In genomic region chr2:79608301-79609074, GRCm38 (mm10) we compare ENCODE assay signal across 25 mouse cellular contexts. TPM values are rescaled to one million over a fixed set of nuclear protein-coding genes. Genes with fewer than 3 reads are reported as not detected.
DNase-seq lines count a peak whose midpoint lies in the region; ATAC-seq and TF ChIP-seq lines count a peak whose summit lies in the region.
"Had no signal": no experiment of that assay in that cellular context is flagged by ENCODE, and none has a peak within 500 bp of the region (broad histone marks: within the 10 kb centered on the region; RNA-seq: fewer than 3 reads in every experiment).

No protein-coding gene starts in this region.

- DNase-seq in lung, postnatal 36 days = peak; percentile 18
- no peak for DNase-seq in lung, postnatal 14 days
- no peak for DNase-seq in thymus, adult 2 months
- no peak for DNase-seq in gastrocnemius, postnatal 14 days
- DNase-seq in midbrain, embryonic 11.5 days (ENCODE audit: low spot score, missing footprints) = no peak
- DNase-seq: adrenal gland, postnatal 10 days; cerebellum, adult 11-12 months; cerebellum, adult 9-10 months; cerebellum, postnatal 14 days; gastrocnemius, postnatal 10 days; heart, adult 11 months; heart, postnatal 10 days; heart, postnatal 36 days had no signal

- no peaks in the 10 kb centered on the region for H3K27me3 ChIP-seq in intestine, embryonic 15.5 days (replicated peaks)
- H3K27me3 ChIP-seq in intestine, postnatal 0 days (replicated peaks; ENCODE audit: control insufficient read depth, insufficient read depth, low read length) = no peaks in the 10 kb centered on the region
- H3K27me3 ChIP-seq in stomach, embryonic 15.5 days (replicated peaks) = no peaks in the 10 kb centered on the region
- no peaks in the 10 kb centered on the region for H3K27me3 ChIP-seq in thymus, adult 2 months (ENCODE audit: control insufficient read depth, insufficient read depth, low read length)
- H3K27me3 ChIP-seq in midbrain, embryonic 11.5 days (ENCODE audit: control insufficient read depth, insufficient read depth, low read length) = no peaks in the 10 kb centered on the region
- H3K27me3 ChIP-seq: forebrain, embryonic 13.5 days; heart, embryonic 12.5 days; heart, embryonic 15.5 days; hindbrain, embryonic 13.5 days had no signal

- WGBS in intestine, embryonic 15.5 days = 78% methylated on average over 8 of the region's 8 CpGs
- WGBS in intestine, postnatal 0 days = 63% methylated on average over 8 of the region's 8 CpGs
- 63% methylated on average over 8 of the region's 8 CpGs for WGBS in stomach, embryonic 15.5 days
- 93% methylated on average over 8 of the region's 8 CpGs for WGBS in thymus, adult 2 months
- WGBS in midbrain, embryonic 11.5 days = 85% methylated on average over 8 of the region's 8 CpGs

- no peak for TF ChIP-seq POLR2A in thymus, adult 2 months (IDR thresholded peaks at IDR 0.05; ENCODE audit: control insufficient read depth, extremely low read depth, insufficient read depth, low read length, poor library complexity)

- H3K4me2 ChIP-seq in intestine, embryonic 15.5 days (replicated peaks) = no peak overlapping the region
- no peak overlapping the region for H3K4me2 ChIP-seq in intestine, postnatal 0 days (replicated peaks; ENCODE audit: low read depth)
- no peak overlapping the region for H3K4me2 ChIP-seq in stomach, embryonic 15.5 days
- H3K4me2 ChIP-seq in midbrain, embryonic 11.5 days = no peak overlapping the region
- H3K4me2 ChIP-seq: forebrain, embryonic 13.5 days; heart, embryonic 12.5 days; heart, embryonic 15.5 days; hindbrain, embryonic 13.5 days had no signal

- TF ChIP-seq CTCF in intestine, postnatal 0 days (IDR thresholded peaks at IDR 0.05; ENCODE audit: low read depth) = no peak
- no peak for TF ChIP-seq CTCF in thymus, adult 2 months (IDR thresholded peaks at IDR 0.05; ENCODE audit: borderline replicate concordance, control insufficient read depth, extremely low read depth, insufficient read depth, low read length, poor library complexity)

- H3K36me3 ChIP-seq in intestine, embryonic 15.5 days = no peaks in the 10 kb centered on the region
- no peaks in the 10 kb centered on the region for H3K36me3 ChIP-seq in intestine, postnatal 0 days (ENCODE audit: control insufficient read depth, insufficient read depth)
- H3K36me3 ChIP-seq in stomach, embryonic 15.5 days = no peaks in the 10 kb centered on the region
- H3K36me3 ChIP-seq in thymus, adult 2 months (ENCODE audit: control insufficient read depth, insufficient read depth, low read length) = no peaks in the 10 kb centered on the region
- no peaks in the 10 kb centered on the region for H3K36me3 ChIP-seq in midbrain, embryonic 11.5 days (ENCODE audit: control insufficient read depth, insufficient read depth, low read length)
- H3K36me3 ChIP-seq: forebrain, embryonic 10.5 days; heart, embryonic 12.5 days; heart, embryonic 15.5 days; hindbrain, embryonic 10.5 days; hindbrain, embryonic 13.5 days had no signal

- no peak overlapping the region for H3K9ac ChIP-seq in intestine, embryonic 15.5 days
- H3K9ac ChIP-seq in intestine, postnatal 0 days (ENCODE audit: low read depth, low read length) = no peak overlapping the region
- H3K9ac ChIP-seq in stomach, embryonic 15.5 days = no peak overlapping the region
- no peak overlapping the region for H3K9ac ChIP-seq in midbrain, embryonic 11.5 days (ENCODE audit: low read length)
- H3K9ac ChIP-seq: forebrain, embryonic 13.5 days; heart, embryonic 12.5 days; heart, embryonic 15.5 days; hindbrain, embryonic 13.5 days had no signal

- H3K9me3 ChIP-seq in intestine, embryonic 15.5 days = no peaks in the 10 kb centered on the region
- H3K9me3 ChIP-seq in intestine, postnatal 0 days (ENCODE audit: control insufficient read depth) = no peaks in the 10 kb centered on the region
- H3K9me3 ChIP-seq in stomach, embryonic 15.5 days = no peaks in the 10 kb centered on the region
- H3K9me3 ChIP-seq in midbrain, embryonic 11.5 days (ENCODE audit: control insufficient read depth, low read length) = no peaks in the 10 kb centered on the region
- H3K9me3 ChIP-seq: forebrain, embryonic 10.5 days; forebrain, embryonic 13.5 days; heart, embryonic 12.5 days; heart, embryonic 15.5 days; hindbrain, embryonic 10.5 days; hindbrain, embryonic 13.5 days had no signal

- H3K4me1 ChIP-seq in intestine, embryonic 15.5 days (replicated peaks) = no peaks in the 10 kb centered on the region
- no peaks in the 10 kb centered on the region for H3K4me1 ChIP-seq in intestine, postnatal 0 days (replicated peaks; ENCODE audit: control insufficient read depth, insufficient read depth, low read length)
- no peaks in the 10 kb centered on the region for H3K4me1 ChIP-seq in stomach, embryonic 15.5 days
- no peaks in the 10 kb centered on the region for H3K4me1 ChIP-seq in thymus, adult 2 months (replicated peaks; ENCODE audit: control insufficient read depth, insufficient read depth, low read length)
- no peaks in the 10 kb centered on the region for H3K4me1 ChIP-seq in midbrain, embryonic 11.5 days (ENCODE audit: control insufficient read depth, insufficient read depth, low read length)
- H3K4me1 ChIP-seq: forebrain, embryonic 10.5 days; forebrain, embryonic 13.5 days; hindbrain, embryonic 10.5 days; hindbrain, embryonic 13.5 days had no signal

- ATAC-seq in intestine, embryonic 15.5 days = 0 out of 2 replicates have a peak, but pooled peaks have one; percentile 23
- ATAC-seq in intestine, postnatal 0 days = no peak
- peak; percentile 45; the same call in 1 of the 2 replicates for ATAC-seq in stomach, embryonic 15.5 days (ENCODE audit: insufficient read depth, low FRiP score, low read depth)
- no peak for ATAC-seq in midbrain, embryonic 11.5 days (ENCODE audit: low FRiP score)
- ATAC-seq: activated CD4-positive, CD25-positive, alpha-beta regulatory T cell, adult 4 months; forebrain, embryonic 13.5 days; forebrain, embryonic 16.5 days; hindbrain, embryonic 16.5 days had no signal

- no peak overlapping the region for H3K4me3 ChIP-seq in intestine, embryonic 15.5 days (replicated peaks)
- no peak overlapping the region for H3K4me3 ChIP-seq in intestine, postnatal 0 days (ENCODE audit: low read depth, low read length)
- no peak overlapping the region for H3K4me3 ChIP-seq in stomach, embryonic 15.5 days (replicated peaks)
- H3K4me3 ChIP-seq in thymus, adult 2 months (ENCODE audit: control insufficient read depth, insufficient read depth, low read length) = no peak overlapping the region
- no peak overlapping the region for H3K4me3 ChIP-seq in midbrain, embryonic 11.5 days (ENCODE audit: low read depth, low read length)
- H3K4me3 ChIP-seq: forebrain, embryonic 10.5 days; forebrain, embryonic 13.5 days; heart, embryonic 12.5 days; heart, embryonic 15.5 days; hindbrain, embryonic 10.5 days; hindbrain, embryonic 13.5 days had no signal

- intact Hi-C loops in gastrocnemius, postnatal 14 days (cut with DNase I; ENCODE audit: low total_unique reads) = no loop called here

- H3K27ac ChIP-seq in intestine, embryonic 15.5 days = no peak overlapping the region
- H3K27ac ChIP-seq in intestine, postnatal 0 days (ENCODE audit: low read depth, low read length) = no peak overlapping the region
- H3K27ac ChIP-seq in stomach, embryonic 15.5 days = peak overlapping the region; percentile 44
- no peak overlapping the region for H3K27ac ChIP-seq in thymus, adult 2 months (ENCODE audit: control insufficient read depth, insufficient read depth, low read length)
- H3K27ac ChIP-seq in midbrain, embryonic 11.5 days (ENCODE audit: low read depth, low read length) = no peak overlapping the region
- H3K27ac ChIP-seq: forebrain, embryonic 10.5 days; forebrain, embryonic 13.5 days; heart, embryonic 15.5 days; hindbrain, embryonic 10.5 days; hindbrain, embryonic 13.5 days had no signal

RNA-seq across cellular contexts. Expression of gene Itprid2, which starts 26.7 kb away (rescaled TPM):
- 19.5 and 20.5 TPM in 2 replicates for polyA plus RNA-seq in intestine, embryonic 15.5 days (2015; fragmentation: Nextera tagmentation; extraction: Ambion mirVana)
- 21.1 and 22.0 TPM in 2 replicates for polyA plus RNA-seq in intestine, postnatal 0 days (2015; fragmentation: Nextera tagmentation; extraction: Ambion mirVana)
- polyA plus RNA-seq in stomach, embryonic 15.5 days (2015; fragmentation: Nextera tagmentation; extraction: Ambion mirVana) = 20.8 and 21.5 TPM in 2 replicates
- 6.3 and 6.7 TPM in 2 replicates for polyA plus RNA-seq in thymus, adult 2 months (2012; rRNA removed)
- 10 to 100 TPM; 12.3 to 13.5 TPM for total RNA-seq in gastrocnemius, postnatal 14 days (2021)
- 5.8 and 6.1 TPM in 2 replicates for polyA plus RNA-seq in midbrain, embryonic 11.5 days (2014; fragmentation: Nextera tagmentation; extraction: Ambion mirVana)

Comparison
In these comparisons a context has a peak if more than half of its experiments do, and no peak if none do; other contexts are left out.
1. ATAC-seq: peak in intestine, embryonic 15.5 days (single experiment) and stomach, embryonic 15.5 days (single experiment); none in intestine, postnatal 0 days (single experiment) and midbrain, embryonic 11.5 days (single experiment).